Mouse (Mus musculus): Measurements from ENCODE around the gene Cyp2s1. TPM values are rescaled to one million over a fixed set of nuclear protein-coding genes. Genes with fewer than 3 reads are reported as not detected.

The Cyp2s1 gene
- 2.8 and 3.1 TPM in 2 replicates for polyA plus RNA-seq (2011; ENCODE audit: insufficient read depth, insufficient read length, low read depth, missing spikeins)

- TF ChIP-seq POLR2A (IDR thresholded peaks at IDR 0.05; ENCODE audit: insufficient read depth, low read length) = no peak
- no peak; the same call in 1 of the 2 replicates for TF ChIP-seq EP300 (IDR thresholded peaks at IDR 0.05; ENCODE audit: insufficient read depth, low read depth, low read length)
- Histone ChIP-seq H3K4me1 (ENCODE audit: control insufficient read depth, insufficient read depth, low read length) (no peaks in the 10 kb centered on the region), H3K4me3 (ENCODE audit: low read depth, low read length) (peak within 1 kb of the TSS; percentile 49), H3K9me3 (replicated peaks; ENCODE audit: control insufficient read depth, insufficient read depth, low read length, poor library complexity, severe bottlenecking) (no peaks in the 10 kb centered on the region), H3K9ac (ENCODE audit: low read depth, poor library complexity, severe bottlenecking) (peak within 1 kb of the TSS; percentile 14; the same call in 1 of the 2 replicates), H3K27ac (ENCODE audit: insufficient read depth, low read length) (0 out of 2 replicates have a peak within 1 kb of the TSS, but pooled peaks have one; percentile 47), H3K27me3 (ENCODE audit: control insufficient read depth, insufficient read depth, low read length, poor library complexity, severe bottlenecking) (no peaks in the 10 kb centered on the region), H3K36me3 (ENCODE audit: control insufficient read depth, insufficient read depth, low read length, poor library complexity, severe bottlenecking) (no peaks in the 10 kb centered on the region)
These were observed at the start of gene Cyp2s1 for GRCm38 (mm10) chr7:25816241-25816919. TSS of gene Cyp2s1 (minus strand) at chr7:25816913.

- peak overlapping the region; percentile 80 for H3K27ac ChIP-seq (ENCODE audit: insufficient read depth, low read length)
- no peaks in the 10 kb centered on the region for H3K27me3 ChIP-seq (ENCODE audit: control insufficient read depth, insufficient read depth, low read length, poor library complexity, severe bottlenecking)
- no peak overlapping the region for H3K9ac ChIP-seq (ENCODE audit: low read depth, poor library complexity, severe bottlenecking)
- H3K4me1 ChIP-seq (ENCODE audit: control insufficient read depth, insufficient read depth, low read length) = peaks cover 2% of the 10 kb centered on the region
- H3K9me3 ChIP-seq (replicated peaks; ENCODE audit: control insufficient read depth, insufficient read depth, low read length, poor library complexity, severe bottlenecking) = peaks cover 10% of the 10 kb centered on the region
- H3K4me3 ChIP-seq (ENCODE audit: low read depth, low read length) = no peak overlapping the region
- no peak for TF ChIP-seq CTCF (IDR thresholded peaks at IDR 0.05; ENCODE audit: low read depth, low read length)
- TF ChIP-seq EP300 (IDR thresholded peaks at IDR 0.05; ENCODE audit: insufficient read depth, low read depth, low read length) = 0 out of 2 replicates have a peak, but pooled peaks have one; percentile 4
- H3K36me3 ChIP-seq (ENCODE audit: control insufficient read depth, insufficient read depth, low read length, poor library complexity, severe bottlenecking) = no peaks in the 10 kb centered on the region
These were observed 48.1 kb upstream of the Cyp2s1 start for GRCm38 (mm10) chr7:25864861-25865260.

- H3K9me3 ChIP-seq (replicated peaks; ENCODE audit: control insufficient read depth, insufficient read depth, low read length, poor library complexity, severe bottlenecking) = peaks cover 6% of the 10 kb centered on the region
- H3K9ac ChIP-seq (ENCODE audit: low read depth, poor library complexity, severe bottlenecking) = no peak overlapping the region
- TF ChIP-seq POLR2A (IDR thresholded peaks at IDR 0.05; ENCODE audit: insufficient read depth, low read length) (no peak), EP300 (IDR thresholded peaks at IDR 0.05; ENCODE audit: insufficient read depth, low read depth, low read length) (no peak), CTCF (IDR thresholded peaks at IDR 0.05; ENCODE audit: low read depth, low read length) (no peak)
- peaks cover 2% of the 10 kb centered on the region for H3K4me1 ChIP-seq (ENCODE audit: control insufficient read depth, insufficient read depth, low read length)
- no peak overlapping the region for H3K27ac ChIP-seq (ENCODE audit: insufficient read depth, low read length)
- H3K4me3 ChIP-seq (ENCODE audit: low read depth, low read length) = no peak overlapping the region
- H3K27me3 ChIP-seq (ENCODE audit: control insufficient read depth, insufficient read depth, low read length, poor library complexity, severe bottlenecking) = no peaks in the 10 kb centered on the region
- no peaks in the 10 kb centered on the region for H3K36me3 ChIP-seq (ENCODE audit: control insufficient read depth, insufficient read depth, low read length, poor library complexity, severe bottlenecking)
These were observed 47.0 kb upstream of the Cyp2s1 start for GRCm38 (mm10) chr7:25863756-25864155.

GRCm38 (mm10) chr7:25862365-25862764 is 45.7 kb upstream of the Cyp2s1 start:
- Histone ChIP-seq H3K4me1 (ENCODE audit: control insufficient read depth, insufficient read depth, low read length) (peaks cover 2% of the 10 kb centered on the region), H3K9ac (ENCODE audit: low read depth, poor library complexity, severe bottlenecking) (no peak overlapping the region), H3K27me3 (ENCODE audit: control insufficient read depth, insufficient read depth, low read length, poor library complexity, severe bottlenecking) (no peaks in the 10 kb centered on the region), H3K36me3 (ENCODE audit: control insufficient read depth, insufficient read depth, low read length, poor library complexity, severe bottlenecking) (no peaks in the 10 kb centered on the region), H3K9me3 (replicated peaks; ENCODE audit: control insufficient read depth, insufficient read depth, low read length, poor library complexity, severe bottlenecking) (peaks cover 2% of the 10 kb centered on the region), H3K27ac (ENCODE audit: insufficient read depth, low read length) (no peak overlapping the region), H3K4me3 (ENCODE audit: low read depth, low read length) (no peak overlapping the region)
- TF ChIP-seq EP300 (IDR thresholded peaks at IDR 0.05; ENCODE audit: insufficient read depth, low read depth, low read length) (no peak), POLR2A (IDR thresholded peaks at IDR 0.05; ENCODE audit: insufficient read depth, low read length) (no peak), CTCF (IDR thresholded peaks at IDR 0.05; ENCODE audit: low read depth, low read length) (no peak)

GRCm38 (mm10) chr7:25859962-25860870 is 43.5 kb upstream of the Cyp2s1 start:
- Histone ChIP-seq H3K4me1 (ENCODE audit: control insufficient read depth, insufficient read depth, low read length) (peaks cover 2% of the 10 kb centered on the region), H3K4me3 (ENCODE audit: low read depth, low read length) (peak overlapping the region; percentile 74), H3K9me3 (replicated peaks; ENCODE audit: control insufficient read depth, insufficient read depth, low read length, poor library complexity, severe bottlenecking) (no peaks in the 10 kb centered on the region), H3K9ac (ENCODE audit: low read depth, poor library complexity, severe bottlenecking) (no peak overlapping the region), H3K27ac (ENCODE audit: insufficient read depth, low read length) (no peak overlapping the region), H3K27me3 (ENCODE audit: control insufficient read depth, insufficient read depth, low read length, poor library complexity, severe bottlenecking) (no peaks in the 10 kb centered on the region), H3K36me3 (ENCODE audit: control insufficient read depth, insufficient read depth, low read length, poor library complexity, severe bottlenecking) (no peaks in the 10 kb centered on the region)
- no peak for TF ChIP-seq POLR2A (IDR thresholded peaks at IDR 0.05; ENCODE audit: insufficient read depth, low read length)
- peak; percentile 44 for TF ChIP-seq CTCF (IDR thresholded peaks at IDR 0.05; ENCODE audit: low read depth, low read length)
- TF ChIP-seq EP300 (IDR thresholded peaks at IDR 0.05; ENCODE audit: insufficient read depth, low read depth, low read length) = no peak
